Mouse (Mus musculus) midbrain, embryonic 11.5 days (tissue): ENCODE results near the gene Lyar. TPM values are rescaled to one million over a fixed set of nuclear protein-coding genes. Genes with fewer than 3 reads are reported as not detected.

Source experiments
- ATAC-seq: fragments of 200-750 bp; cut with Nextera tagmentation; 2 replicates; pipeline ENCODE4 v1.8.0; 2017; ENCODE audit warnings: moderate TSS enrichment, moderate library complexity; ENCODE audit not compliant: low FRiP score
- DNase-seq: peaks from one replicate; pipeline ENCODE4 v3.0.0; 2015; ENCODE audit warnings: low spot score; ENCODE audit errors: missing footprints
- H3K27ac ChIP-seq: fragments of 300-500 bp; sonication (generic); 2 replicates; pipeline ENCODE4 v1.5.1; 2014; ENCODE audit warnings: low read depth, low read length
- H3K27me3 ChIP-seq: fragments of 300-500 bp; sonication (generic); 2 replicates; pipeline ENCODE4 v1.6.1; 2014; ENCODE audit warnings: mild to moderate bottlenecking, low read length, moderate library complexity, mixed read lengths; ENCODE audit not compliant: control insufficient read depth, insufficient read depth
- H3K36me3 ChIP-seq: fragments of 300-500 bp; sonication (generic); 2 replicates; pipeline ENCODE4 v1.6.1; 2014; ENCODE audit warnings: mild to moderate bottlenecking, low read length, moderate library complexity, mixed read lengths; ENCODE audit not compliant: control insufficient read depth, insufficient read depth
- H3K4me1 ChIP-seq: fragments of 300-500 bp; sonication (generic); 2 replicates; pipeline ENCODE4 v1.6.1; 2014; ENCODE audit warnings: low read length; ENCODE audit not compliant: control insufficient read depth, insufficient read depth
- H3K4me2 ChIP-seq: fragments of 300-500 bp; sonication (generic); 2 replicates; pipeline ENCODE4 v1.6.1; 2014; ENCODE audit warnings: mild to moderate bottlenecking, moderate library complexity
- H3K4me3 ChIP-seq: fragments of 300-500 bp; sonication (generic); 2 replicates; pipeline ENCODE4 v1.5.1; 2014; ENCODE audit warnings: low read depth, low read length
- H3K9ac ChIP-seq: fragments of 300-500 bp; sonication (generic); 2 replicates; pipeline ENCODE4 v1.6.1; 2014; ENCODE audit warnings: low read length
- H3K9me3 ChIP-seq: fragments of 300-500 bp; sonication (generic); 2 replicates; pipeline ENCODE4 v1.6.1; 2016; ENCODE audit warnings: low read length; ENCODE audit not compliant: control insufficient read depth
- WGBS: fragments of 180-500 bp; shearing (Covaris S2); extraction: QIAGEN DNeasy Blood & Tissue Kit; methylation state at CpG from one replicate; pipeline ENCODE4 v1.1.7; 2014; 5-methylcytosine and 5-hydroxymethylcytosine counted together
- polyA plus RNA-seq: library from polyadenylated mRNA; unstranded; fragments of >200 nt; fragmentation: Nextera tagmentation; extraction: Ambion mirVana; gene quantifications from 2 replicates; pipeline ENCODE4 v1.2.1, GENCODE M21; 2014

Gene Lyar
- polyA plus RNA-seq, 1 experiment from 2014 or later = 129 TPM

- H3K9ac ChIP-seq = no peak overlapping the region
- DNase-seq = no peak
- H3K27ac ChIP-seq = no peak overlapping the region
- H3K4me1 ChIP-seq = peaks cover 4% of the 10 kb centered on the region
- 86% methylated on average over 2 of the region's 2 CpGs for WGBS
- no peak for ATAC-seq
- no peak overlapping the region for H3K4me2 ChIP-seq
- no peaks in the 10 kb centered on the region; the same call in 1 of the 2 replicates for H3K36me3 ChIP-seq
- H3K4me3 ChIP-seq = no peak overlapping the region
- H3K9me3 ChIP-seq = no peaks in the 10 kb centered on the region
- peaks cover 7% of the 10 kb centered on the region for H3K27me3 ChIP-seq
Observed at GRCm38 (mm10) chr5:38236627-38237026, 16.4 kb downstream of the Lyar start.

- 43% methylated on average over 5 of the region's 5 CpGs for WGBS
- H3K36me3 ChIP-seq = no peaks in the 10 kb centered on the region; the same call in 1 of the 2 replicates
- H3K4me3 ChIP-seq = no peak overlapping the region
- H3K27me3 ChIP-seq = peaks cover 7% of the 10 kb centered on the region
- DNase-seq (peak; percentile 87), ATAC-seq (peak; percentile 86)
- peaks cover 4% of the 10 kb centered on the region for H3K4me1 ChIP-seq
- no peak overlapping the region for H3K9ac ChIP-seq
- no peak overlapping the region for H3K4me2 ChIP-seq
- no peak overlapping the region for H3K27ac ChIP-seq
- no peaks in the 10 kb centered on the region for H3K9me3 ChIP-seq
Observed at GRCm38 (mm10) chr5:38240727-38241472, 20.6 kb downstream of the Lyar start.

GRCm38 (mm10) chr5:38241473-38241834 lies 21.2 kb downstream of the Lyar start:
- WGBS = 80% methylated on average over 3 of the region's 3 CpGs
- Histone ChIP-seq H3K9ac (no peak overlapping the region), H3K4me3 (no peak overlapping the region), H3K27ac (no peak overlapping the region), H3K4me2 (no peak overlapping the region), H3K9me3 (no peaks in the 10 kb centered on the region), H3K27me3 (peaks cover 9% of the 10 kb centered on the region), H3K36me3 (no peaks in the 10 kb centered on the region), H3K4me1 (peaks cover 4% of the 10 kb centered on the region)
- DNase-seq (no peak), ATAC-seq (no peak; the same call in 1 of the 2 replicates)

GRCm38 (mm10) chr5:38241966-38242365 lies 21.7 kb downstream of the Lyar start:
- ATAC-seq (no peak), DNase-seq (no peak)
- 77% methylated on average over 6 of the region's 6 CpGs for WGBS
- H3K9ac ChIP-seq = no peak overlapping the region
- H3K4me3 ChIP-seq = no peak overlapping the region
- H3K4me2 ChIP-seq = no peak overlapping the region
- no peaks in the 10 kb centered on the region for H3K9me3 ChIP-seq
- no peaks in the 10 kb centered on the region for H3K36me3 ChIP-seq
- H3K27me3 ChIP-seq = peaks cover 9% of the 10 kb centered on the region
- H3K4me1 ChIP-seq = peaks cover 4% of the 10 kb centered on the region
- H3K27ac ChIP-seq = no peak overlapping the region

- no peaks in the 10 kb centered on the region; the same call in 1 of the 2 replicates for H3K27me3 ChIP-seq
- H3K4me2 ChIP-seq = no peak overlapping the region
- ATAC-seq (no peak), DNase-seq (no peak)
- 48% methylated on average over 4 of the region's 4 CpGs for WGBS
- H3K4me1 ChIP-seq = peaks cover 2% of the 10 kb centered on the region; the same call in 1 of the 2 replicates
- H3K4me3 ChIP-seq = no peak overlapping the region
- H3K36me3 ChIP-seq = no peaks in the 10 kb centered on the region
- H3K27ac ChIP-seq = no peak overlapping the region
- H3K9ac ChIP-seq = no peak overlapping the region
- no peaks in the 10 kb centered on the region for H3K9me3 ChIP-seq
Observed at GRCm38 (mm10) chr5:38255195-38255594, 34.9 kb downstream of the Lyar start.

- H3K4me1 ChIP-seq = peaks cover 2% of the 10 kb centered on the region; the same call in 1 of the 2 replicates
Observed at GRCm38 (mm10) chr5:38255644-38256043, 35.4 kb downstream of the Lyar start.

GRCm38 (mm10) chr5:38256551-38256950 lies 36.3 kb downstream of the Lyar start:
- H3K9me3 ChIP-seq = no peaks in the 10 kb centered on the region
- peaks cover 8% of the 10 kb centered on the region for H3K4me1 ChIP-seq
- no peaks in the 10 kb centered on the region; the same call in 1 of the 2 replicates for H3K27me3 ChIP-seq
- 78% methylated on average over 1 of the region's 1 CpGs for WGBS
- H3K36me3 ChIP-seq = no peaks in the 10 kb centered on the region
- peak; percentile 70 for DNase-seq
- no peak overlapping the region for H3K4me2 ChIP-seq
- H3K9ac ChIP-seq = no peak overlapping the region
- ATAC-seq = no peak
- no peak overlapping the region for H3K4me3 ChIP-seq
- no peak overlapping the region for H3K27ac ChIP-seq

More at GRCm38 (mm10) chr5:38255644-38256043, 35.4 kb downstream of the Lyar start:
- H3K27ac ChIP-seq = no peak overlapping the region
- no peaks in the 10 kb centered on the region for H3K36me3 ChIP-seq
- no peaks in the 10 kb centered on the region for H3K9me3 ChIP-seq
- no peak overlapping the region for H3K9ac ChIP-seq
- ATAC-seq (no peak), DNase-seq (no peak)
- H3K4me2 ChIP-seq = no peak overlapping the region
- WGBS = 75% methylated on average over 3 of the region's 3 CpGs
- H3K27me3 ChIP-seq = no peaks in the 10 kb centered on the region; the same call in 1 of the 2 replicates
- no peak overlapping the region for H3K4me3 ChIP-seq

GRCm38 (mm10) chr5:38258034-38258772 lies 37.9 kb downstream of the Lyar start:
- WGBS = 79% methylated on average over 8 of the region's 8 CpGs
- no peak overlapping the region for H3K4me3 ChIP-seq
- H3K9me3 ChIP-seq = no peaks in the 10 kb centered on the region
- no peaks in the 10 kb centered on the region; the same call in 1 of the 2 replicates for H3K36me3 ChIP-seq
- H3K27ac ChIP-seq = no peak overlapping the region
- no peak overlapping the region for H3K9ac ChIP-seq
- H3K4me2 ChIP-seq = no peak overlapping the region
- H3K4me1 ChIP-seq = peaks cover 8% of the 10 kb centered on the region
- peak; percentile 28 for DNase-seq
- no peak for ATAC-seq
- no peaks in the 10 kb centered on the region; the same call in 1 of the 2 replicates for H3K27me3 ChIP-seq

- ATAC-seq (no peak), DNase-seq (peak; percentile 28)
- Histone ChIP-seq H3K27ac (no peak overlapping the region), H3K4me3 (no peak overlapping the region), H3K4me1 (peaks cover 8% of the 10 kb centered on the region), H3K9ac (no peak overlapping the region), H3K9me3 (no peaks in the 10 kb centered on the region), H3K4me2 (no peak overlapping the region), H3K36me3 (peaks cover 4% of the 10 kb centered on the region; the same call in 1 of the 2 replicates), H3K27me3 (no peaks in the 10 kb centered on the region; the same call in 1 of the 2 replicates)
- 83% methylated on average over 5 of the region's 5 CpGs for WGBS
Observed at GRCm38 (mm10) chr5:38258773-38259146, 38.5 kb downstream of the Lyar start.
